Mouse (Mus musculus) erythroblast, embryonic 14.5 days (primary cell): ENCODE data around the gene Spink4.

Experiments used
- GATA1 ChIP-seq: IDR thresholded peaks from 2 replicates; pipeline ENCODE4 v1.6.1; 2012; ENCODE audit warnings: low read length, inconsistent platforms, mixed read lengths
- TAL1 ChIP-seq: IDR thresholded peaks from 3 replicates; pipeline ENCODE4 v1.6.1; 2012; ENCODE audit warnings: low read length, inconsistent platforms, mixed read lengths

GRCm38 (mm10) chr4:40915947-40916346, 3.9 kb upstream of the Spink4 start:
- TF ChIP-seq GATA1 (no peak), TAL1 (no peak)
